ENCODE assay signal across 16 mouse cellular contexts in the genomic region with DNA sequence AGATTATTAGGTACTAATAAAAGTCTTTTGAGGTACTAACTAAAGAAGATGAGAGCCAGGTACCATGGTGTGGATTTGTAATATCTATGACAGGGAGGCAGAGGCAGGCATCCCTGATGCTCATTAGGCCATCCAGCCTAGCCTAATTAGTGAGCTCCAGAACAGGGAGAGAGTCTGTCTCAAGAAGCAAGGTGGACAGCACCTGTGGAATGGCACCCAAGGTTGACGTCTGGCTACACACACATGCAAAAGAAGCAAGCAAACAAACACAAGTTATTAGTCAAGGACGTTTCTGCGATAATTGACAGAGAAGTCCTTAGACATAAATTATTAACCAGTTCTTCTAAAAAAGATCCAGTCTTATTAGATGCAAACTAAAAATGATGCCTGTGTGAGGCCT.
"Had no signal": no experiment of that assay in that cellular context is flagged by ENCODE, and none has a peak within 500 bp of the region (broad histone marks: within the 10 kb centered on the region; RNA-seq: fewer than 3 reads in every experiment).

No protein-coding gene starts in this region.

- H3K4me3 ChIP-seq: neural tube, embryonic 13.5 days; neural tube, embryonic 15.5 days; stomach, embryonic 15.5 days had no signal

- H3K36me3 ChIP-seq: neural tube, embryonic 13.5 days; neural tube, embryonic 15.5 days; stomach, embryonic 15.5 days had no signal

- H3K27ac ChIP-seq: neural tube, embryonic 13.5 days; neural tube, embryonic 15.5 days; stomach, embryonic 15.5 days; stomach, postnatal 0 days had no signal

- H3K27me3 ChIP-seq: neural tube, embryonic 13.5 days; neural tube, embryonic 15.5 days; stomach, embryonic 15.5 days had no signal

- H3K9me3 ChIP-seq: neural tube, embryonic 13.5 days; neural tube, embryonic 15.5 days; stomach, embryonic 15.5 days had no signal

- DNase-seq: retina, postnatal 1 day; right cerebral cortex, adult 18-20 months; right cerebral cortex, postnatal 14 days; right cerebral cortex, postnatal 25 days; right cerebral cortex, postnatal 4 days; spleen, adult 18-20 months; thymus, adult 18-20 months; thymus, adult 2 months; thymus, postnatal 14 days; thymus, postnatal 25 days; thymus, postnatal 36 days; thymus, postnatal 4 days had no signal

- H3K4me1 ChIP-seq: neural tube, embryonic 13.5 days; neural tube, embryonic 15.5 days; stomach, embryonic 15.5 days had no signal
